Mouse (Mus musculus) lung, postnatal 0 days (tissue): ENCODE measurements around the gene Arl5c. TPM values are rescaled to one million over a fixed set of nuclear protein-coding genes. Genes with fewer than 3 reads are reported as not detected.

ENCODE experiments used
- ATAC-seq: fragments of 200-750 bp; cut with Nextera tagmentation; 2 replicates; pipeline ENCODE4 v1.8.0; 2017; ENCODE audit warnings: moderate library complexity
- DNase-seq: peaks from one replicate; pipeline ENCODE4 v3.0.0-alpha.2; 2016; ENCODE audit warnings: low spot score
- H3K27ac ChIP-seq: fragments of 300-500 bp; sonication (generic); 2 replicates; pipeline ENCODE4 v1.5.1; 2014; ENCODE audit warnings: antibody characterized with exemption, mild to moderate bottlenecking, low read length, mixed read lengths
- H3K27me3 ChIP-seq: fragments of 300-500 bp; sonication (generic); replicated peaks from 2 replicates; pipeline ENCODE4 v1.6.1; 2014; ENCODE audit warnings: low read length, mixed read lengths; ENCODE audit not compliant: insufficient read depth
- H3K36me3 ChIP-seq: fragments of 300-500 bp; sonication (generic); 2 replicates; pipeline ENCODE4 v1.6.1; 2014; ENCODE audit warnings: low read length, mixed read lengths; ENCODE audit not compliant: insufficient read depth
- H3K4me1 ChIP-seq: fragments of 300-500 bp; sonication (generic); 2 replicates; pipeline ENCODE4 v1.6.1; 2014; ENCODE audit warnings: antibody characterized with exemption, low read depth, low read length, mixed read lengths; ENCODE audit not compliant: insufficient read depth
- H3K4me2 ChIP-seq: fragments of 300-500 bp; sonication (generic); replicated peaks from 2 replicates; pipeline ENCODE4 v1.6.1; 2014; ENCODE audit warnings: low read depth, mild to moderate bottlenecking, low read length, moderate library complexity, mixed read lengths
- H3K4me3 ChIP-seq: fragments of 300-500 bp; sonication (generic); 2 replicates; pipeline ENCODE4 v1.5.1; 2014; ENCODE audit warnings: low read depth, low read length
- H3K9ac ChIP-seq: fragments of 300-500 bp; sonication (generic); replicated peaks from 2 replicates; pipeline ENCODE4 v1.6.1; 2014; ENCODE audit warnings: low read depth, mild to moderate bottlenecking
- H3K9me3 ChIP-seq: fragments of 300-500 bp; sonication (generic); 2 replicates; pipeline ENCODE4 v1.6.1; 2016; ENCODE audit warnings: low read length, mixed read lengths
- CTCF ChIP-seq: IDR thresholded peaks from 2 replicates; pipeline ENCODE4 v1.5.1; 2016; ENCODE audit warnings: antibody characterized with exemption, mild to moderate bottlenecking
- EP300 ChIP-seq: IDR thresholded peaks from 2 replicates; pipeline ENCODE4 v1.6.1; 2016; ENCODE audit warnings: antibody characterized with exemption, mild to moderate bottlenecking, control low read depth
- WGBS: fragments of 180-500 bp; shearing (Covaris S2); extraction: QIAGEN DNeasy Blood & Tissue Kit; methylation state at CpG from one replicate; pipeline ENCODE4 v1.1.7; 2014; 5-methylcytosine and 5-hydroxymethylcytosine counted together
- polyA plus RNA-seq: library from polyadenylated mRNA; unstranded; fragments of >200 nt; fragmentation: Nextera tagmentation; extraction: Ambion mirVana; gene quantifications from 2 replicates; pipeline ENCODE4 v1.2.1, GENCODE M21; 2015

Gene Arl5c
- polyA plus RNA-seq, 1 experiment from 2014 or later = 4.6 TPM

DNA sequence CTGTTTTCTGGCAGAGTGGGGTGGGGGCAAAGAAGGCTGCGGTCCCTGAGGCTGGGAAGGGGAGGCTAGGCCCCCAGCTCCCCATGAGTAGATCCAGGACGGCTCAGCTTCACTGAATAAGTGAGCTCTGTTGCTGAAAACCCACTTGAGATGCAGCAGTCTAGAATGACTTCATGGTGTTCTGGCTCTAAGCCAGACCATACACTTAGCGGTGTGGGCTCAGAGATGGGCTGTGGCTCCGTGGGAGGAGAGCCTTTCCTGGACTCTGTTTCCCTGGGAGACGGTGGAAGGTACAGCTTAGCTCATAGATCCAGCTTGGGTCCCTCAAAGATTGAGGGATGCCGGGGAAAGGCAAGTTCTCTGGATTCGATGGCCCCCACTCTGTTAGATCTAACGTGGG, 8.2 kb upstream of the Arl5c start:
- Histone ChIP-seq H3K27ac (no peak overlapping the region), H3K36me3 (no peaks in the 10 kb centered on the region), H3K4me1 (no peaks in the 10 kb centered on the region), H3K9me3 (no peaks in the 10 kb centered on the region), H3K9ac (no peak overlapping the region), H3K4me2 (no peak overlapping the region), H3K27me3 (no peaks in the 10 kb centered on the region), H3K4me3 (no peak overlapping the region)
- DNase-seq = peak; percentile 53
- TF ChIP-seq CTCF = no peak
- no peak for TF ChIP-seq EP300
- 54% methylated on average over 8 of the region's 8 CpGs for WGBS
- 0 out of 2 replicates have a peak, but pooled peaks have one; percentile 11 for ATAC-seq

DNA sequence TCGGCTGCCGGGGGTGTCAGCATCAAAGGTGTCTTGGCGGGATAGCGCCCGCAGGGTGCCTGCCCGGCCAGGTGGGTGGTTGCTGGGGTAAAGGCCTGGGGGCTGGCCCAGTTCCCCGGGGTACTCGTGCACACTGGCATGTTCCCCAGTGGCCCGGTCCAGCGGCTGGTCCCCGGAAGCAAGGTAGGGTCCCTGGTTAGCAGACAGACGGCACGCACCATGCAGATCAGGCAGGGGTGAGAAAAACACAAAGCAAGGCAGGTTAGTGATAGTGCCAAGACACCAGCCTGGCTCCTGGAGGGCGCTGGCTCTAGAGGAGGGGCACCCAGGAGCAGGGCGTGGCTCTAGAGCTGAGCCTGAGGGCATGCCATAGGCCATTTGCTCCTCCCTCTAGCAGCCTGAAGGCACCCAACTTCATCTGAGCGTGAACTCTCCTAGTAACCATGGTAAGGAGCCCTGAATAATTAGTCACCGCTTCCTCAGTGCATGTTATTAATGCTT, 7.2 kb upstream of the Arl5c start:
- TF ChIP-seq EP300 = no peak
- no peak for TF ChIP-seq CTCF
- H3K4me2 ChIP-seq = peak overlapping the region; percentile 55
- H3K36me3 ChIP-seq = no peaks in the 10 kb centered on the region
- no peaks in the 10 kb centered on the region for H3K27me3 ChIP-seq
- H3K4me3 ChIP-seq = no peak overlapping the region; the same call in 1 of the 2 replicates
- H3K27ac ChIP-seq = no peak overlapping the region
- ATAC-seq (peak; percentile 57), DNase-seq (peak; percentile 57)
- H3K9me3 ChIP-seq = no peaks in the 10 kb centered on the region
- 51% methylated on average over 17 of the region's 17 CpGs for WGBS
- no peak overlapping the region for H3K9ac ChIP-seq
- no peaks in the 10 kb centered on the region for H3K4me1 ChIP-seq

DNA sequence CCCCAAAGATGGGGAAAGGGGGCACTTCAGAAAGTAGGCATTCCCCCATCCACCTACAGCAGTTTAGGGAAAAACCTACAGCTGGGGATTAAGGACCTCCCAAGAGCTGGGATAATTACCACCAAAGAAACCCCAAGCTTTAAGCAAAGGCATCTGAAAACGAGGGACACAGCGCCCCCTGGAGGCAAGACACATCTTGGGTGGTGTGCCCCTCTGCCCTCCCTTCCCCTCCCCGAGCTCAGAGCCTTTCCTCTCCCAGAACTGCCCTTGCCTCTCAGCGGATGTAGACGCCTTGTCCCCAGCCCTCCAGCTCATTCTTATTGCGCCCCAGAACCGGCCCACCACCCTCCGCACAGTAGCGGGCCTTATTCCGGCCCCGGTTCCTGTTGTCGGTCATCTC, 6.6 kb upstream of the Arl5c start:
- TF ChIP-seq CTCF = peak; percentile 84
- TF ChIP-seq EP300 = no peak
- H3K9me3 ChIP-seq = no peaks in the 10 kb centered on the region
- no peaks in the 10 kb centered on the region for H3K36me3 ChIP-seq
- H3K4me2 ChIP-seq = peak overlapping the region; percentile 55
- no peak overlapping the region for H3K9ac ChIP-seq
- H3K4me3 ChIP-seq = no peak overlapping the region; the same call in 1 of the 2 replicates
- 24% methylated on average over 11 of the region's 12 CpGs for WGBS
- DNase-seq (peak; percentile 84), ATAC-seq (peak; percentile 47)
- no peak overlapping the region for H3K27ac ChIP-seq
- no peaks in the 10 kb centered on the region for H3K4me1 ChIP-seq
- H3K27me3 ChIP-seq = no peaks in the 10 kb centered on the region

GRCm38 (mm10) chr11:98001986-98002385, 6.0 kb upstream of the Arl5c start:
- no peak overlapping the region for H3K9ac ChIP-seq
- H3K4me3 ChIP-seq = no peak overlapping the region
- H3K4me2 ChIP-seq = no peak overlapping the region
- no peaks in the 10 kb centered on the region for H3K27me3 ChIP-seq
- 63% methylated on average over 6 of the region's 6 CpGs for WGBS
- H3K4me1 ChIP-seq = no peaks in the 10 kb centered on the region
- no peaks in the 10 kb centered on the region for H3K9me3 ChIP-seq
- no peak for ATAC-seq
- H3K36me3 ChIP-seq = no peaks in the 10 kb centered on the region
- H3K27ac ChIP-seq = no peak overlapping the region
- DNase-seq = no peak
- TF ChIP-seq EP300 (no peak), CTCF (no peak)

- ATAC-seq = no peak
- H3K9me3 ChIP-seq = no peaks in the 10 kb centered on the region
These were observed 5.4 kb upstream of the Arl5c start for GRCm38 (mm10) chr11:98001351-98001824.

GRCm38 (mm10) chr11:98000378-98001140, 4.6 kb upstream of the Arl5c start:
- Histone ChIP-seq H3K4me3 (no peak overlapping the region), H3K9me3 (no peaks in the 10 kb centered on the region), H3K9ac (no peak overlapping the region), H3K27ac (no peak overlapping the region), H3K27me3 (no peaks in the 10 kb centered on the region), H3K36me3 (no peaks in the 10 kb centered on the region), H3K4me2 (no peak overlapping the region), H3K4me1 (no peaks in the 10 kb centered on the region)
- WGBS = 20% methylated on average over 7 of the region's 7 CpGs
- no peak for TF ChIP-seq CTCF
- DNase-seq (no peak), ATAC-seq (no peak)

More at GRCm38 (mm10) chr11:98001351-98001824, 5.4 kb upstream of the Arl5c start:
- no peak for DNase-seq
- H3K4me2 ChIP-seq = no peak overlapping the region
- H3K4me3 ChIP-seq = no peak overlapping the region
- no peaks in the 10 kb centered on the region for H3K36me3 ChIP-seq
- WGBS = 37% methylated on average over 11 of the region's 11 CpGs
- no peaks in the 10 kb centered on the region for H3K27me3 ChIP-seq
- H3K27ac ChIP-seq = no peak overlapping the region
- no peak for TF ChIP-seq CTCF
- no peak overlapping the region for H3K9ac ChIP-seq
- no peaks in the 10 kb centered on the region for H3K4me1 ChIP-seq
